Mouse (Mus musculus): ENCODE results near the gene Smc3. TPM values are rescaled to one million over a fixed set of nuclear protein-coding genes. Genes with fewer than 3 reads are reported as not detected.
A peak's percentile ranks its signal among the peaks of the same experiment; 100 is the strongest.

The Smc3 gene
- 53.7 and 54.7 TPM in 2 replicates for polyA plus RNA-seq (2015; fragmentation: Nextera tagmentation; extraction: Ambion mirVana)

DNA sequence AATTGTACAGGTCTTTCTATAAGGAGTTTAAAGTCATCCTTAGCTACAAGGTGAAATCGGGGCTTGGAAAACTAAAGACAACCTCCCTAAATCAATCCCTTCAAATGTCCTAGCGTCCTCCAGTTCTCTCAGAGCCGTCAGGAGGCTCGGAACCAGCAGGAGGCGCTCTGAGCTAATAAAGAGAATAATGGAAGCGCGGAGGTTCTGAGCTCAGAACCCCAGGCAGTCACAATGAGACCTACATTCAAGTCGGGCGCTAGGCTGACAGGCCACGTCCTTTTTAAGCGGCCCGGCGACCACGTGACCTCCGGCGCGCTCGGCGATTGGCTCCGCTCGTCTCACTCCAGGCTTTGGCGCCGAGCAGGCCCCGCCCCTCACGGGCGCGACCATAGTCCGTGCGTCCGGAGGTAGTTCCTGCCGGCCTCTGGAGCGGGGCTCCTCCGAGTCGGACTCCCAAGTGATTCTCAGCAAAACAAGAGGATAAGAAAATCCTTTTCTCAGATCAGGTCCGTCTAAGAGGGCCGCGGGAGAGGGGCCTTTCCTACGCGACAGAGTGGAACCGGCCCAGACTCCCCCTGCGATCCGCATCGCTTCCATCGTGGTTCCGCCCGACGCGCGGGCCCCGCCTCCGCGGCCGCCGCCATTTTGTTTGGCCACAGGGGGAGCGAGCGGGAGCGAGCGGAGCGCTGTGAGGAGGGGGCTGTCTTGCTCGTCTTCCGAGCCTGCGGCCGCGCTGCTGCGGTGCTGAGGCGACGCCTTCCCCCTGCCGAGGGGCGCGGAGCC, at the start of gene Smc3:
Gene Smc3 (plus strand): TSS at position 642 of the 783 bp plus-strand sequence.
- Histone ChIP-seq H3K4me1 (replicated peaks) (peaks cover 22% of the 10 kb centered on the region), H3K9ac (peak within 1 kb of the TSS; percentile 95), H3K27ac (replicated peaks) (peak within 1 kb of the TSS; percentile 99), H3K9me3 (no peaks in the 10 kb centered on the region), H3K4me3 (peak within 1 kb of the TSS; percentile 97), H3K27me3 (no peaks in the 10 kb centered on the region), H3K36me3 (peaks cover 7% of the 10 kb centered on the region), H3K4me2 (peak within 1 kb of the TSS; percentile 77)
- peak; percentile 97 for ATAC-seq (ENCODE audit: low FRiP score, low read depth)
- WGBS: under 1% methylated on average over 65 of the region's 70 CpGs

- WGBS: 84% methylated on average over 12 of the region's 12 CpGs
- Histone ChIP-seq H3K36me3 (no peaks in the 10 kb centered on the region), H3K9ac (no peak overlapping the region), H3K4me2 (no peak overlapping the region), H3K9me3 (no peaks in the 10 kb centered on the region), H3K27me3 (no peaks in the 10 kb centered on the region), H3K4me3 (no peak overlapping the region), H3K4me1 (replicated peaks) (no peaks in the 10 kb centered on the region; the same call in 1 of the 2 replicates), H3K27ac (replicated peaks) (no peak overlapping the region)
- no peak for ATAC-seq (ENCODE audit: low FRiP score, low read depth)
These were observed 49.2 kb upstream of the Smc3 start for GRCm38 (mm10) chr19:53550972-53551371.

DNA sequence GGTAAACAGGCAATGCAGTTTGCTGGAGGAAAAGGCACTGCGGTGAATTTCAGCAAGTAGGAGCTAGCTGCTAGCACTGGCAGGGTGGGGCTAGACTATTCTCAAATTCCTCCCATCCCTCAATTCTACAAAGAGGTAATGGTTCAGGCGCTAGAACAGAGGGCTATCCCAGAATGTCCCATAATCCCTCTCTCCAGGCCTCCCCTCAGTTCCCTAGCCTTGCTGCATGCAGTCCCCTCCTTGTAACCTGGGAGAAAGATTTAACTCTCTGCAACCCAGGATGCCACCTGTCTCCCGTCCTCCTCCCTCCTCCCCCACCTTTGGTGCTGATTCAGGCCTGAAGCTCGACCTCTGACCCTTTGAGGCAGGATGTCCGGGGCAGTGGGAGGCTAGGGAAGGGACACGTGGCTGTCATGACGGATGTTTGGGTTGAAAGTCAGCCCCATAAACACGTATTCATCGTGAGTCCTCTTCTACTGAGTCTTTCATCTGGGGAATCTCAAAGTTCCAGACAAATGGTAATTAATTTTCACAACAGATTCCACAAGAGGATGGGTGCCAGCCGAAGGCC, 47.9 kb upstream of the Smc3 start:
- H3K27ac ChIP-seq (replicated peaks): no peak overlapping the region
- H3K36me3 ChIP-seq: no peaks in the 10 kb centered on the region
- H3K9me3 ChIP-seq: no peaks in the 10 kb centered on the region
- 41% methylated on average over 10 of the region's 10 CpGs for WGBS
- H3K4me3 ChIP-seq: no peak overlapping the region
- H3K27me3 ChIP-seq: no peaks in the 10 kb centered on the region
- ATAC-seq (ENCODE audit: low FRiP score, low read depth): no peak
- no peak overlapping the region for H3K9ac ChIP-seq
- no peak overlapping the region for H3K4me2 ChIP-seq
- peaks cover 4% of the 10 kb centered on the region; the same call in 1 of the 2 replicates for H3K4me1 ChIP-seq (replicated peaks)

DNA sequence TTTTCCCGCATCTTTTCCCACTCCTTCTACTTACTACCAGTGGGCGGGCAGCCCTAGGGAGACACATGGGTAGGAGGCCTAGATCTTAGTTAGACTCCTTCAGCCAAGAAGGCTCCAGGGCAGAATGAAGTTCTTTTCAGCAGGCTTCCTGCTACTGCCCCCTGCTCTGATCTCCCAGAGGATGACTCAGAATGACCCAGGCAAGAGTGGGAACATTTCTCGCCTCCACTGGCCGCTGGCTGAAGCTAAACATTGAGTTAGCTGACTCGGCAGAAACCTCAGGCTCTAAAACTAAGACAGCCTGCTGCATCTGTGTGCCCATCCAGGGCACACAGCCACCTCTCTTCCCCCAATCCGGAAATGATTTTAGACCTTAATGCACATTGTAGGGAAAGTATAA, 47.4 kb upstream of the Smc3 start:
- peaks cover 7% of the 10 kb centered on the region; the same call in 1 of the 2 replicates for H3K4me1 ChIP-seq (replicated peaks)
- no peaks in the 10 kb centered on the region for H3K9me3 ChIP-seq
- no peak overlapping the region for H3K4me3 ChIP-seq
- H3K4me2 ChIP-seq: no peak overlapping the region
- H3K9ac ChIP-seq: no peak overlapping the region
- no peak overlapping the region for H3K27ac ChIP-seq (replicated peaks)
- H3K36me3 ChIP-seq: no peaks in the 10 kb centered on the region
- no peaks in the 10 kb centered on the region for H3K27me3 ChIP-seq
- WGBS: 51% methylated on average over 6 of the region's 6 CpGs
- ATAC-seq (ENCODE audit: low FRiP score, low read depth): no peak

- Histone ChIP-seq H3K9ac (no peak overlapping the region), H3K9me3 (no peaks in the 10 kb centered on the region), H3K27me3 (no peaks in the 10 kb centered on the region), H3K4me3 (no peak overlapping the region), H3K4me2 (no peak overlapping the region), H3K36me3 (no peaks in the 10 kb centered on the region), H3K4me1 (replicated peaks) (peaks cover 7% of the 10 kb centered on the region; the same call in 1 of the 2 replicates), H3K27ac (replicated peaks) (no peak overlapping the region)
- WGBS: 91% methylated on average over 11 of the region's 11 CpGs
- ATAC-seq (ENCODE audit: low FRiP score, low read depth): no peak
These were observed 45.8 kb upstream of the Smc3 start for GRCm38 (mm10) chr19:53554402-53554801.

DNA sequence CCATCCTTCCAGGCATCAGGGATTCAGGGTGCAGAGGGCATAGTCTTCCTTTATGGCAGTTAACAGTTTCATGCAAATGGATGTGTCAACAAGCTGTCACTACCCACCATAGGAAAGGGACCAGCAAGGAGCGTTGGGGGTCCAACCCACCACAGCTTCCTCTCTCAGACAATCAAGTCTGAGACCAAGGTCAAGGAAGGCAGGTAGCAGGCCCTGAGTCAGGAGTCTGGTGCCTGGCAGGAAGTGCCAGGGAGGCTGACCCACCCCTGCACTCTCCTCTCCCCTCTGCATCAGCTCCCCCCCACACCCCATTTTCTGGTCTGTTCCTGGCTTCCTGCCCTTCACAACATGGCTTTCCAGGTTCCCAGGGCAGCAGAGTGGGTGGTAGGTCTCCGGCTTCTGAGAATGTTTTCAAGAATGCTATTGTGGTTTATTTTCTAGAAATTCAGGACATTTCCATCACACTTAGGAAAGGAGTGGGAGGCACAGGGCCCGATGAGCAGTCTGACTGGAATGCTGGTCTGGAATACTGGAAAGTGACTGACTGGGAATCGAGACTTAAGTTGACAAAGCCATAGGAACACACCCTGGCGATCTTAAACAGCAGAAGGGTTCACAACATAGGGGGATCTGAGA, 45.1 kb upstream of the Smc3 start:
- H3K4me3 ChIP-seq: no peak overlapping the region
- no peak overlapping the region for H3K27ac ChIP-seq (replicated peaks)
- no peak overlapping the region for H3K9ac ChIP-seq
- no peak overlapping the region for H3K4me2 ChIP-seq
- H3K27me3 ChIP-seq: no peaks in the 10 kb centered on the region
- no peak for ATAC-seq (ENCODE audit: low FRiP score, low read depth)
- H3K4me1 ChIP-seq (replicated peaks): peaks cover 7% of the 10 kb centered on the region; the same call in 1 of the 2 replicates
- no peaks in the 10 kb centered on the region for H3K36me3 ChIP-seq
- H3K9me3 ChIP-seq: no peaks in the 10 kb centered on the region
- WGBS: 75% methylated on average over 5 of the region's 5 CpGs

DNA sequence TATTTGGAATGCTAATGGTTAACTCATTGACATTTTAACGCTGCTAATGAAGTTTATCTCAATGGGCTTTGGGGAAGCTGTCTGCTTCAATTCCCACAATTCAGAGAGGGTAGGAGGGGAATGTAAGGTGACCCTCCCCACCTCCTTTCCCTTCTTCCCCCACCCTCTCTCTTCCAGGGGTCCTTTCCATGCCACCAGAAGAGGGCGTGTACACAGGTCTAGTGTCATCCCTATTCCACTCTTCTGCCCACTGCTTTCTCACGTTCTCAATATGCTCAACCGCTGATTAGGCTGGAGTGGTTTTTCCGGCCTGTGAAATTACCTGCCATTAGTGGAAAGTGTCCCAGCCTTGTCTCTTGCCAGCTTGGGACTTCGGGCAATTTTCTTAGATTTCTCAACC, 43.4 kb upstream of the Smc3 start:
- Histone ChIP-seq H3K4me2 (peak overlapping the region; percentile 35), H3K9me3 (no peaks in the 10 kb centered on the region), H3K4me3 (no peak overlapping the region), H3K27me3 (no peaks in the 10 kb centered on the region), H3K36me3 (no peaks in the 10 kb centered on the region), H3K9ac (no peak overlapping the region), H3K4me1 (replicated peaks) (peaks cover 7% of the 10 kb centered on the region; the same call in 1 of the 2 replicates), H3K27ac (replicated peaks) (no peak overlapping the region)
- ATAC-seq (ENCODE audit: low FRiP score, low read depth): no peak
- 29% methylated on average over 6 of the region's 6 CpGs for WGBS

DNA sequence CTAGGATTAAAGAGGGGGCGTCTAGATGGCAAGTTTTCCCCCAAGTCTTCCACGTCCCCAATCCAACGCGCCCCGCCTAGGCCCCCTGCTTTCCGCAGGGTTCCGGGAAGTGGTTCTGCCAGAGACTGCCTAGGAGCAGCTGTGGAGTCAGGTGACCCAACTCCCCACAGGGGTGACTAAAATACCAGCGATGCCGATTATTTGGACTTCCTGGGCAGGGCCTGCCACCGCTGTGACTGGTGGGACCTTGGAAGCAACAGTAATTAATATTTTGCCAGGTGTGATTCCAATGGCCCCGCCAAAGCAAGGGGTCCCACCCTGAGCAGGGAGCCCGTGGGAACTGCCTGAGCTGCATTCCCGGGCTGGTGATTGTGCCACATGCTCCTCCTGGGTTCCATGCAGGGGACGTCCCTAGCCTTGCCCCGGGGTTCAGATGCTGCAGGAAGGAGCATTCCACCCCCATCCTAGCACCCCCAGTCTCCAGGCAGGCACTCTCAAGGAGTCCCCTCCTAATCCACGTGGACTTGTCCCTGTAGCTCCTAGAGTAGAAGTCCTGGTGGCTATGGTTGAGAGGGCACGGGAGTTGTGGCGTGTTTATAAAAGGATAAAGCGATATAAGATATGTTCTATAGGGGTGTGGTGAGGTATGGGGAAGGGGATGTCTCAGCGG, 42.8 kb upstream of the Smc3 start:
- WGBS: 32% methylated on average over 20 of the region's 20 CpGs
- H3K4me2 ChIP-seq: peak overlapping the region; percentile 35
- no peak for ATAC-seq (ENCODE audit: low FRiP score, low read depth)
- no peak overlapping the region for H3K27ac ChIP-seq (replicated peaks)
- peaks cover 7% of the 10 kb centered on the region; the same call in 1 of the 2 replicates for H3K4me1 ChIP-seq (replicated peaks)
- H3K4me3 ChIP-seq: no peak overlapping the region
- H3K36me3 ChIP-seq: no peaks in the 10 kb centered on the region
- H3K27me3 ChIP-seq: no peaks in the 10 kb centered on the region
- H3K9me3 ChIP-seq: no peaks in the 10 kb centered on the region
- no peak overlapping the region for H3K9ac ChIP-seq

- Histone ChIP-seq H3K27me3 (no peaks in the 10 kb centered on the region), H3K4me1 (replicated peaks) (peaks cover 7% of the 10 kb centered on the region; the same call in 1 of the 2 replicates), H3K4me2 (no peak overlapping the region), H3K36me3 (no peaks in the 10 kb centered on the region), H3K9me3 (no peaks in the 10 kb centered on the region), H3K4me3 (no peak overlapping the region), H3K27ac (replicated peaks) (no peak overlapping the region), H3K9ac (no peak overlapping the region)
- no peak for ATAC-seq (ENCODE audit: low FRiP score, low read depth)
- WGBS: 86% methylated on average over 3 of the region's 3 CpGs
These were observed 39.8 kb upstream of the Smc3 start for GRCm38 (mm10) chr19:53560436-53560835.

- Histone ChIP-seq H3K9ac (no peak overlapping the region), H3K27ac (replicated peaks) (no peak overlapping the region), H3K36me3 (no peaks in the 10 kb centered on the region), H3K4me1 (replicated peaks) (no peaks in the 10 kb centered on the region), H3K27me3 (no peaks in the 10 kb centered on the region), H3K4me3 (no peak overlapping the region), H3K4me2 (no peak overlapping the region), H3K9me3 (no peaks in the 10 kb centered on the region)
- no peak for ATAC-seq (ENCODE audit: low FRiP score, low read depth)
- 54% methylated on average over 4 of the region's 4 CpGs for WGBS
These were observed 36.0 kb upstream of the Smc3 start for GRCm38 (mm10) chr19:53564174-53564573.

- no peaks in the 10 kb centered on the region for H3K36me3 ChIP-seq
- no peak overlapping the region for H3K4me2 ChIP-seq
- no peaks in the 10 kb centered on the region for H3K27me3 ChIP-seq
- H3K9me3 ChIP-seq: no peaks in the 10 kb centered on the region
- no peak overlapping the region for H3K9ac ChIP-seq
- 95% methylated on average over 14 of the region's 14 CpGs for WGBS
- ATAC-seq (ENCODE audit: low FRiP score, low read depth): no peak
- no peaks in the 10 kb centered on the region for H3K4me1 ChIP-seq (replicated peaks)
- H3K27ac ChIP-seq (replicated peaks): no peak overlapping the region
- no peak overlapping the region for H3K4me3 ChIP-seq
These were observed 34.5 kb upstream of the Smc3 start for GRCm38 (mm10) chr19:53565565-53566277.
